Comparison of ENCODE assay signal across 8 mouse cellular contexts in genomic region chr10:80899591-80900317, GRCm38 (mm10). TPM values are rescaled to one million over a fixed set of nuclear protein-coding genes. Genes with fewer than 3 reads are reported as not detected.
DNase-seq lines count a peak whose midpoint lies in the region; ATAC-seq lines count a peak whose summit lies in the region.

No protein-coding gene starts in this region.

- no peak overlapping the region for H3K27ac ChIP-seq in limb, embryonic 13.5 days
- H3K27ac ChIP-seq in stomach, embryonic 14.5 days (ENCODE audit: low read length) = no peak overlapping the region

- WGBS in limb, embryonic 13.5 days = 10% methylated on average over 25 of the region's 25 CpGs
- WGBS in stomach, embryonic 14.5 days = 14% methylated on average over 25 of the region's 25 CpGs

- H3K27me3 ChIP-seq in megakaryocyte, embryonic 14.5 days (replicated peaks) = peaks cover 6% of the 10 kb centered on the region
- peaks cover 5% of the 10 kb centered on the region; the same call in 1 of the 2 replicates for H3K27me3 ChIP-seq in limb, embryonic 13.5 days
- H3K27me3 ChIP-seq in stomach, embryonic 14.5 days (ENCODE audit: control insufficient read depth, insufficient read depth, low read length) = no peaks in the 10 kb centered on the region

- peak overlapping the region; percentile 97 for H3K4me2 ChIP-seq in limb, embryonic 13.5 days (replicated peaks)
- H3K4me2 ChIP-seq in stomach, embryonic 14.5 days (replicated peaks; ENCODE audit: low read depth, low read length) = peak overlapping the region; percentile 97

- no peaks in the 10 kb centered on the region for H3K9me3 ChIP-seq in megakaryocyte, embryonic 14.5 days
- H3K9me3 ChIP-seq in limb, embryonic 13.5 days = no peaks in the 10 kb centered on the region
- no peaks in the 10 kb centered on the region for H3K9me3 ChIP-seq in stomach, embryonic 14.5 days (ENCODE audit: control insufficient read depth, low read depth, low read length)

- peak overlapping the region; percentile 88 for H3K9ac ChIP-seq in limb, embryonic 13.5 days
- H3K9ac ChIP-seq in stomach, embryonic 14.5 days (replicated peaks; ENCODE audit: low read depth, low read length) = peak overlapping the region; percentile 78

- no peak for ATAC-seq in megakaryocyte, adult 5-6 weeks (ENCODE audit: poor library complexity, severe bottlenecking)
- no peak for ATAC-seq in limb, embryonic 13.5 days (ENCODE audit: low FRiP score, low read depth)
- no peak for ATAC-seq in stomach, embryonic 14.5 days (ENCODE audit: insufficient number of reproducible peaks, insufficient read depth, low FRiP score, low read depth)

- peak; percentile 76 for DNase-seq in cerebellum, adult 11-12 months
- DNase-seq in cerebellum, postnatal 25 days = no peak
- DNase-seq in right cerebral cortex, postnatal 36 days (ENCODE audit: low spot score in 2 of 2) = no peak
- no peak for DNase-seq in thymus, postnatal 25 days

- H3K36me3 ChIP-seq in megakaryocyte, embryonic 14.5 days (replicated peaks; ENCODE audit: low read length) = peaks cover 65% of the 10 kb centered on the region
- H3K36me3 ChIP-seq in limb, embryonic 13.5 days = peaks cover 51% of the 10 kb centered on the region
- peaks cover 28% of the 10 kb centered on the region for H3K36me3 ChIP-seq in stomach, embryonic 14.5 days (ENCODE audit: control insufficient read depth, insufficient read depth, low read length)

- H3K4me1 ChIP-seq in megakaryocyte, embryonic 14.5 days = peaks cover 38% of the 10 kb centered on the region
- peaks cover 22% of the 10 kb centered on the region for H3K4me1 ChIP-seq in limb, embryonic 13.5 days
- peaks cover 7% of the 10 kb centered on the region for H3K4me1 ChIP-seq in stomach, embryonic 14.5 days (ENCODE audit: control insufficient read depth, insufficient read depth, low read length)

- H3K4me3 ChIP-seq in megakaryocyte, embryonic 14.5 days (replicated peaks) = peak overlapping the region; percentile 96
- peak overlapping the region; percentile 91 for H3K4me3 ChIP-seq in limb, embryonic 13.5 days
- peak overlapping the region; percentile 73 for H3K4me3 ChIP-seq in stomach, embryonic 14.5 days (ENCODE audit: low read depth, low read length)

RNA-seq across cellular contexts. Expression of gene Timm13, which starts 1.0 kb away (rescaled TPM):
- polyA plus RNA-seq in megakaryocyte, embryonic 14.5 days (2012; ENCODE audit: insufficient read depth, low replicate concordance) = 88.8 and 345 TPM in 2 replicates
- total RNA-seq in megakaryocyte, adult 5-6 weeks (2015) = 60.1 and 74.7 TPM in 2 replicates
- total RNA-seq in megakaryocyte, adult 5-6 weeks (2017) = 31.8 and 44.9 TPM in 2 replicates
- polyA plus RNA-seq in limb, embryonic 13.5 days (2015; fragmentation: Nextera tagmentation; extraction: Ambion mirVana) = 306 and 335 TPM in 2 replicates
- polyA plus RNA-seq in stomach, embryonic 14.5 days (2014; fragmentation: Nextera tagmentation; extraction: Ambion mirVana) = 340 and 345 TPM in 2 replicates

RNA-seq across cellular contexts. Expression of gene Lmnb2, which starts 18.3 kb away (rescaled TPM):
- 11.8 and 16.6 TPM in 2 replicates for polyA plus RNA-seq in megakaryocyte, embryonic 14.5 days (2012; ENCODE audit: insufficient read depth, low replicate concordance)
- total RNA-seq in megakaryocyte, adult 5-6 weeks (2015) = 7.7 and 9.5 TPM in 2 replicates
- 35.2 and 35.8 TPM in 2 replicates for total RNA-seq in megakaryocyte, adult 5-6 weeks (2017)
- polyA plus RNA-seq in limb, embryonic 13.5 days (2015; fragmentation: Nextera tagmentation; extraction: Ambion mirVana) = 54.6 and 63.2 TPM in 2 replicates
- polyA plus RNA-seq in stomach, embryonic 14.5 days (2014; fragmentation: Nextera tagmentation; extraction: Ambion mirVana) = 12.1 and 14.6 TPM in 2 replicates

RNA-seq across cellular contexts. Expression of gene Tmprss9, which starts 28.1 kb away (rescaled TPM):
- polyA plus RNA-seq in megakaryocyte, embryonic 14.5 days (2012; ENCODE audit: insufficient read depth, low replicate concordance) = 0.08 TPM in 1 of 2 replicates, not detected in the other
- total RNA-seq in megakaryocyte, adult 5-6 weeks (2015) = not detected in 2 replicates
- not detected in 2 replicates for total RNA-seq in megakaryocyte, adult 5-6 weeks (2017)
- 0.06 and 0.08 TPM in 2 replicates for polyA plus RNA-seq in limb, embryonic 13.5 days (2015; fragmentation: Nextera tagmentation; extraction: Ambion mirVana)
- polyA plus RNA-seq in stomach, embryonic 14.5 days (2014; fragmentation: Nextera tagmentation; extraction: Ambion mirVana) = 0.07 TPM in 1 of 2 replicates, not detected in the other

RNA-seq across cellular contexts. Expression of gene Gadd45b, which starts 30.1 kb away (rescaled TPM):
- polyA plus RNA-seq in megakaryocyte, embryonic 14.5 days (2012; ENCODE audit: insufficient read depth, low replicate concordance) = 29.3 and 96.0 TPM in 2 replicates
- total RNA-seq in megakaryocyte, adult 5-6 weeks (2015) = 11.0 and 12.9 TPM in 2 replicates
- 9.4 and 20.3 TPM in 2 replicates for total RNA-seq in megakaryocyte, adult 5-6 weeks (2017)
- 32.3 and 32.7 TPM in 2 replicates for polyA plus RNA-seq in limb, embryonic 13.5 days (2015; fragmentation: Nextera tagmentation; extraction: Ambion mirVana)
- polyA plus RNA-seq in stomach, embryonic 14.5 days (2014; fragmentation: Nextera tagmentation; extraction: Ambion mirVana) = 16.1 and 20.7 TPM in 2 replicates

RNA-seq across cellular contexts. Expression of gene Sppl2b, which starts 44.7 kb away (rescaled TPM):
- polyA plus RNA-seq in megakaryocyte, embryonic 14.5 days (2012; ENCODE audit: insufficient read depth, low replicate concordance) = 33.4 and 118 TPM in 2 replicates
- total RNA-seq in megakaryocyte, adult 5-6 weeks (2015) = 10.1 and 10.4 TPM in 2 replicates
- total RNA-seq in megakaryocyte, adult 5-6 weeks (2017) = 9.1 and 15.1 TPM in 2 replicates
- polyA plus RNA-seq in limb, embryonic 13.5 days (2015; fragmentation: Nextera tagmentation; extraction: Ambion mirVana) = 49.0 and 54.1 TPM in 2 replicates
- polyA plus RNA-seq in stomach, embryonic 14.5 days (2014; fragmentation: Nextera tagmentation; extraction: Ambion mirVana) = 31.9 and 33.0 TPM in 2 replicates
